Mouse (Mus musculus) MEL (cell line): ENCODE measurements around the gene Gm28053.

Source experiments
- CTCF ChIP-seq, 3 experiments: IDR thresholded peaks in 2 of 3; conservative IDR thresholded peaks in 1 of 3; 2 replicates each; pipeline ENCODE4 v1.5.1; 2011 to 2012; ENCODE audit warnings: low read length in 3 of 3, low read depth in 2 of 3, mild to moderate bottlenecking in 2 of 3, improper control_type of control experiment in 1 of 3, inconsistent platforms in 1 of 3, mixed read lengths in 1 of 3, moderate library complexity in 1 of 3; ENCODE audit not compliant: control insufficient read depth in 1 of 3, insufficient read depth in 1 of 3, poor library complexity in 1 of 3, severe bottlenecking in 1 of 3
- EP300 ChIP-seq, 2 experiments: IDR thresholded peaks; 2 replicates each; pipeline ENCODE4 v1.6.1; 2011; ENCODE audit warnings: improper control_type of control experiment in 2 of 2, low read length in 2 of 2, low read depth in 1 of 2, mild to moderate bottlenecking in 1 of 2
- MAX ChIP-seq: IDR thresholded peaks from 2 replicates; pipeline ENCODE4 v1.6.1; 2011; ENCODE audit warnings: low read length, improper control_type of control experiment
- MXI1 ChIP-seq: IDR thresholded peaks from 2 replicates; pipeline ENCODE4 v1.6.1; 2011; ENCODE audit warnings: mild to moderate bottlenecking, low read depth, low read length, improper control_type of control experiment
- NRF1 ChIP-seq: IDR thresholded peaks from 2 replicates; pipeline ENCODE4 v1.6.1; 2014; ENCODE audit warnings: low read depth, mild to moderate bottlenecking, inconsistent platforms, low read length, improper control_type of control experiment, moderate library complexity; ENCODE audit not compliant: poor library complexity, insufficient read depth, severe bottlenecking
- POLR2A ChIP-seq, 2 experiments: IDR thresholded peaks; 2 replicates each; pipeline ENCODE4 v1.6.1; 2011 to 2012; ENCODE audit warnings: low read length in 2 of 2, mild to moderate bottlenecking in 2 of 2, control low read depth in 1 of 2, improper control_type of control experiment in 1 of 2, low read depth in 1 of 2, moderate library complexity in 1 of 2; ENCODE audit not compliant: control insufficient read depth in 1 of 2, insufficient read depth in 1 of 2, poor library complexity in 1 of 2
- POLR2AphosphoS2 ChIP-seq: IDR thresholded peaks from 2 replicates; pipeline ENCODE4 v1.6.1; 2011; ENCODE audit warnings: low read length, improper control_type of control experiment
- SIN3A ChIP-seq: IDR thresholded peaks from 2 replicates; pipeline ENCODE4 v1.6.1; 2012; ENCODE audit warnings: low read length, improper control_type of control experiment, inconsistent platforms
- UBTF ChIP-seq: IDR thresholded peaks from 2 replicates; pipeline ENCODE4 v1.6.1; 2012; ENCODE audit warnings: low read depth, mild to moderate bottlenecking, inconsistent platforms, low read length, improper control_type of control experiment, moderate library complexity, borderline replicate concordance; ENCODE audit not compliant: insufficient read depth
- USF1 ChIP-seq: IDR thresholded peaks from 2 replicates; pipeline ENCODE4 v1.6.1; 2014; ENCODE audit warnings: low read depth, mild to moderate bottlenecking, inconsistent platforms, low read length, improper control_type of control experiment, moderate library complexity
- ZKSCAN1 ChIP-seq: IDR thresholded peaks from 2 replicates; pipeline ENCODE4 v1.6.1; 2012; ENCODE audit warnings: low read depth, mild to moderate bottlenecking, inconsistent platforms, low read length, improper control_type of control experiment, moderate library complexity

- no peak for TF ChIP-seq POLR2AphosphoS2
- TF ChIP-seq ZKSCAN1: no peak
- no peak for TF ChIP-seq CTCF (IDR thresholded peaks at IDR 0.05 in 2 of 3, conservative IDR thresholded peaks at IDR 0.05 in 1 of 3; ENCODE audit: control insufficient read depth in 1 of 3, insufficient read depth in 1 of 3, low read depth in 2 of 3, low read length in 3 of 3, poor library complexity in 1 of 3, severe bottlenecking in 1 of 3)
- no peak for TF ChIP-seq SIN3A
- TF ChIP-seq UBTF: no peak
- no peak for TF ChIP-seq USF1
- TF ChIP-seq POLR2A (IDR thresholded peaks at IDR 0.05; ENCODE audit: control insufficient read depth in 1 of 2, insufficient read depth in 1 of 2, low read depth in 1 of 2, low read length in 2 of 2, poor library complexity in 1 of 2): no peak
- TF ChIP-seq EP300 (IDR thresholded peaks at IDR 0.05; ENCODE audit: low read depth in 1 of 2, low read length in 2 of 2): no peak
- TF ChIP-seq MXI1: no peak
- no peak for TF ChIP-seq NRF1
- no peak for TF ChIP-seq MAX
Observed at GRCm38 (mm10) chr6:48698888-48699287, 19.5 kb upstream of the Gm28053 start.
